Comparison of ENCODE assay signal across 20 mouse cellular contexts in the genomic region with DNA sequence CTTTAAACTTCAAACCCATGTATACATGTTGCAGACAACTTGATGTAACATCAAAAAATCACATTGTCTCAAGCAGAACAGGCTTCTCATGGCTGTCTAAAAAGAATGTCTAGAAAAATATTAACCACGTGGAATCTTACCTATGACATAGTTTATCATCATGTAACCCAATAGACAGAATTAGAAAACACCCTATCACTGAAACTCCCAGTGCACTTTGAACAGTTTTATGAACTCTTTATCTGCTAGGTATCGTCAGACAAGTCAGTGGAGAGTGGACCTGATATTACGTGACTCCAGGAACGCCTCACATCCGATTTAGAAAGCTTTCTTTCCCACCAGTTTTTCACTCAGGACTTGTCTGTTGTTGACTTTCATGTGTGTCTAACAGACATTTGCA. TPM values are rescaled to one million over a fixed set of nuclear protein-coding genes. Genes with fewer than 3 reads are reported as not detected.
"Had no signal": no experiment of that assay in that cellular context is flagged by ENCODE, and none has a peak within 500 bp of the region (broad histone marks: within the 10 kb centered on the region; RNA-seq: fewer than 3 reads in every experiment).

No protein-coding gene starts in this region.

- H3K27ac ChIP-seq: liver, embryonic 15.5 days; lung, embryonic 15.5 days; macrophage; midbrain, embryonic 13.5 days; midbrain, embryonic 15.5 days; neural tube, embryonic 13.5 days; neural tube, embryonic 15.5 days had no signal

- DNase-seq: liver, postnatal 0 days; lung, adult 2 months; retina, postnatal 1 day; right cerebral cortex, adult 18-20 months; right cerebral cortex, postnatal 14 days; spleen, adult 18-20 months; thymus, adult 18-20 months; thymus, postnatal 14 days; thymus, postnatal 36 days had no signal

- ATAC-seq: liver, postnatal 0 days; lung, postnatal 0 days; midbrain, embryonic 13.5 days; midbrain, embryonic 15.5 days had no signal

- H3K9ac ChIP-seq: liver, embryonic 15.5 days; liver, postnatal 0 days; lung, embryonic 15.5 days; midbrain, embryonic 13.5 days; midbrain, embryonic 15.5 days; neural tube, embryonic 13.5 days; neural tube, embryonic 15.5 days had no signal

- H3K27me3 ChIP-seq: liver, embryonic 15.5 days; lung, embryonic 15.5 days; megakaryocyte, embryonic 14.5 days; midbrain, embryonic 13.5 days; midbrain, embryonic 15.5 days; neural tube, embryonic 13.5 days; neural tube, embryonic 15.5 days had no signal

- H3K9me3 ChIP-seq: liver, embryonic 15.5 days; lung, embryonic 15.5 days; megakaryocyte, embryonic 14.5 days; midbrain, embryonic 13.5 days; midbrain, embryonic 15.5 days; neural tube, embryonic 13.5 days; neural tube, embryonic 15.5 days had no signal

- H3K4me1 ChIP-seq: liver, embryonic 15.5 days; lung, embryonic 15.5 days; megakaryocyte, embryonic 14.5 days; midbrain, embryonic 13.5 days; midbrain, embryonic 15.5 days; neural tube, embryonic 13.5 days; neural tube, embryonic 15.5 days had no signal

- H3K4me2 ChIP-seq: liver, embryonic 15.5 days; lung, embryonic 15.5 days; midbrain, embryonic 11.5 days; midbrain, embryonic 13.5 days; midbrain, embryonic 15.5 days; neural tube, embryonic 13.5 days; neural tube, embryonic 15.5 days had no signal

- H3K36me3 ChIP-seq: liver, embryonic 15.5 days; lung, embryonic 15.5 days; midbrain, embryonic 13.5 days; midbrain, embryonic 15.5 days; neural tube, embryonic 13.5 days; neural tube, embryonic 15.5 days had no signal

- H3K4me3 ChIP-seq: liver, embryonic 15.5 days; lung, embryonic 15.5 days; megakaryocyte, embryonic 14.5 days; midbrain, embryonic 13.5 days; midbrain, embryonic 15.5 days; myocyte; neural tube, embryonic 13.5 days; neural tube, embryonic 15.5 days had no signal

RNA-seq across cellular contexts. Expression of gene Fam83b, which starts 15.1 kb away (rescaled TPM):
- polyA plus RNA-seq: macrophage; midbrain, embryonic 11.5 days; midbrain, embryonic 13.5 days had no signal
